Comparison of ENCODE assay signal across 11 mouse cellular contexts in genomic region chr15:8658086-8658980, GRCm38 (mm10). TPM values are rescaled to one million over a fixed set of nuclear protein-coding genes. Genes with fewer than 3 reads are reported as not detected.
A peak's percentile ranks its signal among the peaks of the same experiment; 100 is the strongest.
DNase-seq lines count a peak whose midpoint lies in the region; ATAC-seq lines count a peak whose summit lies in the region.
"Had no signal": no experiment of that assay in that cellular context is flagged by ENCODE, and none has a peak within 500 bp of the region (broad histone marks: within the 10 kb centered on the region; RNA-seq: fewer than 3 reads in every experiment).

No protein-coding gene starts in this region.

- no peak overlapping the region for H3K27ac ChIP-seq in heart, embryonic 11.5 days (ENCODE audit: low read depth, low read length)
- H3K27ac ChIP-seq in liver, embryonic 15.5 days (replicated peaks), result no peak overlapping the region

- H3K4me2 ChIP-seq in heart, embryonic 11.5 days, result no peak overlapping the region
- no peak overlapping the region for H3K4me2 ChIP-seq in liver, embryonic 15.5 days
- H3K4me2 ChIP-seq: embryonic facial prominence, embryonic 15.5 days had no signal

- peak; percentile 89 for ATAC-seq in heart, embryonic 11.5 days (replicated peaks; ENCODE audit: insufficient number of reproducible peaks, low FRiP score, low TSS enrichment)
- peak; percentile 65; the same call in 1 of the 2 replicates for ATAC-seq in liver, embryonic 15.5 days (ENCODE audit: insufficient read depth)
- ATAC-seq: Patski had no signal

- H3K4me1 ChIP-seq in heart, embryonic 11.5 days (ENCODE audit: control insufficient read depth, insufficient read depth, low read length), result peaks cover 17% of the 10 kb centered on the region
- H3K4me1 ChIP-seq in liver, embryonic 15.5 days (replicated peaks), result peaks cover 13% of the 10 kb centered on the region; the same call in 1 of the 2 replicates

- intact Hi-C loops in heart, postnatal 25 days (cut with DNase I), result no loop called here

- no peaks in the 10 kb centered on the region for H3K27me3 ChIP-seq in heart, embryonic 11.5 days (ENCODE audit: control insufficient read depth, insufficient read depth, low read length)
- H3K27me3 ChIP-seq in liver, embryonic 15.5 days, result peaks cover 7% of the 10 kb centered on the region
- H3K27me3 ChIP-seq: embryonic facial prominence, embryonic 15.5 days; Patski had no signal

- H3K9me3 ChIP-seq in heart, embryonic 11.5 days (replicated peaks; ENCODE audit: control insufficient read depth, low read length), result no peaks in the 10 kb centered on the region
- H3K9me3 ChIP-seq in liver, embryonic 15.5 days (replicated peaks), result no peaks in the 10 kb centered on the region
- H3K9me3 ChIP-seq: embryonic facial prominence, embryonic 15.5 days had no signal

- no peak overlapping the region for H3K9ac ChIP-seq in heart, embryonic 11.5 days (ENCODE audit: low read depth, low read length)
- no peak overlapping the region for H3K9ac ChIP-seq in liver, embryonic 15.5 days
- H3K9ac ChIP-seq: embryonic facial prominence, embryonic 15.5 days had no signal

- WGBS in heart, embryonic 11.5 days (ENCODE audit: insufficient replicate concordance), result 72% methylated on average over 8 of the region's 8 CpGs
- WGBS in liver, embryonic 15.5 days (ENCODE audit: insufficient replicate concordance), result 56% methylated on average over 8 of the region's 8 CpGs

- no peak overlapping the region for H3K4me3 ChIP-seq in heart, embryonic 11.5 days (ENCODE audit: low read depth, low read length)
- no peak overlapping the region for H3K4me3 ChIP-seq in liver, embryonic 15.5 days (replicated peaks)
- H3K4me3 ChIP-seq: embryonic facial prominence, embryonic 15.5 days had no signal

- peak; percentile 95 for DNase-seq in heart, adult 11 months
- DNase-seq in heart, postnatal 25 days (ENCODE audit: low spot score), result no peak
- DNase-seq in adipocyte (ENCODE audit: low spot score), result peak; percentile 62
- no peak for DNase-seq in natural killer cell, adult 2 months (ENCODE audit: low spot score in 2 of 2)
- DNase-seq in frontal cortex, postnatal 36 days (ENCODE audit: low spot score in 2 of 2), result no peak
- DNase-seq in ovary, postnatal 10 days (ENCODE audit: low spot score), result no peak
- DNase-seq: right cerebral cortex, postnatal 14 days had no signal

- H3K36me3 ChIP-seq in heart, embryonic 11.5 days (ENCODE audit: control insufficient read depth, insufficient read depth, low read length), result no peaks in the 10 kb centered on the region
- H3K36me3 ChIP-seq in liver, embryonic 15.5 days (replicated peaks), result no peaks in the 10 kb centered on the region
- H3K36me3 ChIP-seq: embryonic facial prominence, embryonic 15.5 days had no signal

RNA-seq across cellular contexts. Expression of gene Slc1a3, which starts 52.2 kb away (rescaled TPM):
- total RNA-seq in heart, postnatal 25 days (2021), result 1 to 10 TPM; 1.6 to 1.7 TPM
- 22.7 and 23.7 TPM in 2 replicates for polyA plus RNA-seq in heart, embryonic 11.5 days (2014; fragmentation: Nextera tagmentation; extraction: Ambion mirVana)
- polyA plus RNA-seq in liver, embryonic 15.5 days (2015; fragmentation: Nextera tagmentation; extraction: Ambion mirVana), result 0.58 and 0.60 TPM in 2 replicates

Comparison
In these comparisons a context has a peak if more than half of its experiments do, and no peak if none do; other contexts are left out.
1. DNase-seq: peak in heart, adult 11 months (single experiment) and adipocyte (single experiment); none in heart, postnatal 25 days (single experiment), natural killer cell, adult 2 months (0 of 2), frontal cortex, postnatal 36 days (0 of 2) and ovary, postnatal 10 days (single experiment).
2. RNA of gene Slc1a3, which starts 52.2 kb away (polyA plus RNA-seq): 22.7 to 23.7 TPM in heart, embryonic 11.5 days; 0.58 to 0.60 TPM in liver, embryonic 15.5 days; every median in the first group is over 10 times any median in the second.